In genomic region chr12:31633970-31634342, GRCm38 (mm10) we compare ENCODE assay signal across 7 mouse cellular contexts. TPM values are rescaled to one million over a fixed set of nuclear protein-coding genes. Genes with fewer than 3 reads are reported as not detected.
DNase-seq lines count a peak whose midpoint lies in the region; ATAC-seq lines count a peak whose summit lies in the region.

No protein-coding gene starts in this region.

- ATAC-seq in common myeloid progenitor, adult 5-6 weeks (replicated peaks; ENCODE audit: low read depth, poor library complexity, severe bottlenecking), result peak; percentile 53
- no peak for ATAC-seq in heart, embryonic 13.5 days (ENCODE audit: extremely low read depth, insufficient number of reproducible peaks, low FRiP score, low TSS enrichment)
- no peak for ATAC-seq in limb, embryonic 15.5 days (ENCODE audit: insufficient number of reproducible peaks, low FRiP score, low TSS enrichment, low read depth)
- peak; percentile 51; the same call in 1 of the 2 replicates for ATAC-seq in monocyte, adult 5-6 weeks (replicated peaks; ENCODE audit: insufficient number of reproducible peaks, low FRiP score, low TSS enrichment, poor library complexity, severe bottlenecking)

- peak overlapping the region; percentile 76 for H3K27ac ChIP-seq in heart, embryonic 13.5 days (replicated peaks)
- peak overlapping the region; percentile 84; the same call in 1 of the 2 replicates for H3K27ac ChIP-seq in limb, embryonic 15.5 days

- peak overlapping the region; percentile 71 for H3K4me3 ChIP-seq in heart, embryonic 13.5 days
- peak overlapping the region; percentile 61 for H3K4me3 ChIP-seq in limb, embryonic 15.5 days

- peak overlapping the region; percentile 79 for H3K4me2 ChIP-seq in heart, embryonic 13.5 days
- peak overlapping the region; percentile 84 for H3K4me2 ChIP-seq in limb, embryonic 15.5 days

- peaks cover 18% of the 10 kb centered on the region for H3K4me1 ChIP-seq in heart, embryonic 13.5 days
- peaks cover 5% of the 10 kb centered on the region; the same call in 1 of the 2 replicates for H3K4me1 ChIP-seq in limb, embryonic 15.5 days

- H3K9me3 ChIP-seq in heart, embryonic 13.5 days, result no peaks in the 10 kb centered on the region
- H3K9me3 ChIP-seq in limb, embryonic 15.5 days, result no peaks in the 10 kb centered on the region

- H3K36me3 ChIP-seq in heart, embryonic 13.5 days, result peaks cover 7% of the 10 kb centered on the region
- H3K36me3 ChIP-seq in limb, embryonic 15.5 days, result no peaks in the 10 kb centered on the region

- peak overlapping the region; percentile 84 for H3K9ac ChIP-seq in heart, embryonic 13.5 days
- peak overlapping the region; percentile 69 for H3K9ac ChIP-seq in limb, embryonic 15.5 days

- no peaks in the 10 kb centered on the region for H3K27me3 ChIP-seq in heart, embryonic 13.5 days (replicated peaks)
- H3K27me3 ChIP-seq in limb, embryonic 15.5 days, result no peaks in the 10 kb centered on the region

- 8% methylated on average over 13 of the region's 13 CpGs for WGBS in heart, embryonic 13.5 days
- WGBS in limb, embryonic 15.5 days, result 7% methylated on average over 13 of the region's 13 CpGs

- DNase-seq in urinary bladder, adult 2 months (ENCODE audit: low spot score), result peak; percentile 21
- no peak for DNase-seq in urinary bladder, postnatal 4 days (ENCODE audit: low spot score in 2 of 2)
- DNase-seq in urinary bladder, postnatal 25 days (ENCODE audit: low spot score), result peak; percentile 8

RNA-seq across cellular contexts. Expression of gene Bcap29, which starts 0.5 kb away (rescaled TPM):
- polyA plus RNA-seq in urinary bladder, adult 2 months (2012; rRNA removed), result 20.0 and 23.4 TPM in 2 replicates
- 52.6 and 75.7 TPM in 2 replicates for total RNA-seq in common myeloid progenitor, adult 5-6 weeks (2017)
- 46.7 and 46.9 TPM in 2 replicates for polyA plus RNA-seq in heart, embryonic 13.5 days (2015; fragmentation: Nextera tagmentation; extraction: Ambion mirVana)
- 27.0 and 27.1 TPM in 2 replicates for polyA plus RNA-seq in limb, embryonic 15.5 days (2015; fragmentation: Nextera tagmentation; extraction: Ambion mirVana)
- total RNA-seq in monocyte, adult 5-6 weeks (2017), result 15.9 to 24.5 TPM (median 15.9 TPM) in 3 replicates

RNA-seq across cellular contexts. Expression of gene Dus4l, which starts 20.7 kb away (rescaled TPM):
- 6.9 and 7.1 TPM in 2 replicates for polyA plus RNA-seq in urinary bladder, adult 2 months (2012; rRNA removed)
- 13.1 and 40.1 TPM in 2 replicates for total RNA-seq in common myeloid progenitor, adult 5-6 weeks (2017)
- 5.3 and 6.8 TPM in 2 replicates for polyA plus RNA-seq in heart, embryonic 13.5 days (2015; fragmentation: Nextera tagmentation; extraction: Ambion mirVana)
- polyA plus RNA-seq in limb, embryonic 15.5 days (2015; fragmentation: Nextera tagmentation; extraction: Ambion mirVana), result 10.1 and 12.2 TPM in 2 replicates
- total RNA-seq in monocyte, adult 5-6 weeks (2017), result 2.6 to 11.0 TPM (median 8.5 TPM) in 3 replicates

RNA-seq across cellular contexts. Expression of gene Cog5, which starts 20.7 kb away (rescaled TPM):
- 29.6 and 30.7 TPM in 2 replicates for polyA plus RNA-seq in urinary bladder, adult 2 months (2012; rRNA removed)
- total RNA-seq in common myeloid progenitor, adult 5-6 weeks (2017), result 72.0 and 73.7 TPM in 2 replicates
- 25.5 and 28.1 TPM in 2 replicates for polyA plus RNA-seq in heart, embryonic 13.5 days (2015; fragmentation: Nextera tagmentation; extraction: Ambion mirVana)
- 26.1 and 29.9 TPM in 2 replicates for polyA plus RNA-seq in limb, embryonic 15.5 days (2015; fragmentation: Nextera tagmentation; extraction: Ambion mirVana)
- 47.8 to 73.1 TPM (median 54.1 TPM) in 3 replicates for total RNA-seq in monocyte, adult 5-6 weeks (2017)

Comparison
In these comparisons a context has a peak if more than half of its experiments do, and no peak if none do; other contexts are left out.
1. DNase-seq: peak in urinary bladder, adult 2 months (single experiment) and urinary bladder, postnatal 25 days (single experiment); none in urinary bladder, postnatal 4 days (0 of 2).
2. ATAC-seq: peak in common myeloid progenitor, adult 5-6 weeks (single experiment) and monocyte, adult 5-6 weeks (single experiment); none in heart, embryonic 13.5 days (single experiment) and limb, embryonic 15.5 days (single experiment).